Mouse (Mus musculus) small intestine, adult 2 months (tissue): ENCODE data around the gene Rflna.

Experiments
- CTCF ChIP-seq: fragments of 200-500 bp; IDR thresholded peaks from 2 replicates; pipeline ENCODE4 v1.5.1; 2012; ENCODE audit warnings: low read depth, mild to moderate bottlenecking, control low read depth, inconsistent platforms, low read length, moderate library complexity, mixed read lengths; ENCODE audit not compliant: insufficient replicate concordance, insufficient read length; ENCODE audit errors: extremely low read depth
- POLR2A ChIP-seq: fragments of 200-500 bp; IDR thresholded peaks from 2 replicates; pipeline ENCODE4 v1.6.1; 2012; ENCODE audit warnings: low read depth, mild to moderate bottlenecking, control low read depth, inconsistent platforms, low read length, moderate library complexity

DNA sequence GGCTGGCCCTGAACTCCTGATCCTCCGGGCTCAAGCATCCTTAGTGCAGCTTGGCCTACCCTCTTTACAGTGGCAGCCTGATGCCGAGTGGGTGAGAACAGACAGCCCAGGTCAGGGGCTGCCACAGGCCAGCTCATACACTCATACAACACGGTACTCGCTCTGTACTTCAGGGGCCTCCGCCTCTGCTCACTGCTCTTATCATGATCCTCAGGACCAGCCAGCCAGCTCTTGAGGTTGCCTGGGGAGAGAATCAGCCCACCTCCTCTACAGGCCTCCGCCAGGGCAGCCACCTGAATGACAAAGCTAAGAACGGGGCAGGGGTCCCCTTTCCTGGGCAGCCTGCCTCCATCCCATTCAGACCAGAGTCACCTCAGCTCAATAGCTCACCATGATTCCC lies 50.6 kb downstream of the Rflna start:
- TF ChIP-seq CTCF, result no peak
- TF ChIP-seq POLR2A, result no peak
